Mouse (Mus musculus): Measurements from ENCODE around the gene Hvcn1.

DNA sequence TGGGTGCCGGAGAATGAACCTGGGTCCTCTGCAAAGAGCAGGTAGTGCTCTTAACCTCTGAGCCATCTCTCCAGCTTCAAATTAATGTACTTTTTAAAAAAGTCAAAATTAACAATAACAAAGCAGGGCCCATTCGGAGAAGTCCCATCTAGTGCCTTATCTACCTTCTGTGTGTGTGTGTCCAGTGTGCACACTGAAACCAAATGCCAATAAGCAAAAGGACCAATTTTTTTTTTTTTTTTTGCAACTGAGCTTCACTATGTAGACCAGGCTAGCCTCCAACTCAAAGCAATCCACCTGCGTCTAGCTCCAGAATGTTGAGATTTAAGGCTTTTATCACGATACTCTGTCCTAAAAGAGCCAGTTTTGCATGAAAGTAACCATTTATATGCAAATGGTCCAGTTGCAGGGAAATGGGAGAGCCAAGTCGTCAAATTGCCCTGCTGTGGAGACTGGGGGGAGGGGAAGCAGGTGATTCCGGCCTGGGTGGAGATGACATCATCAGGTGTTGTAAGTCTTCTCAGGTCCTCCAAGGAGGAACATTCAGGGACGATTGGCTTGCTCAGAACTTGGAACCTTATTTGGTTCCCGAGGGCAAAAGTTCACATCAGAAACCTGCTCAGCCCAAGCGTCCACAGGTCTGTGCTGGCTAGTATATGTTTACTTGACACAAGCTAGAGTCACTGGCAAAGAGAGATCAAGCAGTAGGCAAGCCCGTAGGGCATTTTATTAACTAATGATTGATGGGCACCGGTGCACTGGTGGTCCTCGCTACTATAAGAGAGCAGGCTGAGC, 15.1 kb upstream of the Hvcn1 start:
- TF ChIP-seq POLR2A (IDR thresholded peaks at IDR 0.05; ENCODE audit: extremely low read depth, insufficient read depth, low read length) (no peak), CTCF (IDR thresholded peaks at IDR 0.05; ENCODE audit: low read depth, low read length) (no peak)

All from liver, adult 2 months (tissue).